Mouse (Mus musculus) CH12.LX (cell line): ENCODE data around the gene Pou2f3. TPM values are rescaled to one million over a fixed set of nuclear protein-coding genes. Genes with fewer than 3 reads are reported as not detected.
A peak's percentile ranks its signal among the peaks of the same experiment; 100 is the strongest.

ENCODE experiments used
- DNase-seq: peaks from one replicate; pipeline ENCODE4 v3.0.0-alpha.2; 2013; ENCODE audit errors: extremely low read depth
- H3K27ac ChIP-seq: 2 replicates; pipeline ENCODE4 v1.5.1; 2012; ENCODE audit warnings: low read depth, mild to moderate bottlenecking, control low read depth, moderate library complexity; ENCODE audit not compliant: insufficient read depth
- H3K27me3 ChIP-seq: replicated peaks from 2 replicates; pipeline ENCODE3; 2012; ENCODE audit warnings: inconsistent platforms
- H3K36me3 ChIP-seq, 2 experiments: replicated peaks in 1 of 2; 2 replicates each; pipeline versions ENCODE3 to v1.6.1; 2012; ENCODE audit warnings: inconsistent platforms in 1 of 2, low read length in 1 of 2, mild to moderate bottlenecking in 1 of 2, mixed read lengths in 1 of 2, moderate library complexity in 1 of 2; ENCODE audit not compliant: control insufficient read depth in 1 of 2, insufficient read depth in 1 of 2
- H3K4me1 ChIP-seq, 2 experiments: 2 replicates each; pipeline ENCODE4 v1.6.1; 2012; ENCODE audit warnings: inconsistent platforms in 1 of 2, moderate library complexity in 1 of 2; ENCODE audit not compliant: insufficient read depth in 2 of 2, control insufficient read depth in 1 of 2
- H3K4me2 ChIP-seq: 2 replicates; pipeline ENCODE4 v1.6.1; 2012; ENCODE audit warnings: low read depth, mild to moderate bottlenecking, control low read depth; ENCODE audit not compliant: poor library complexity, insufficient read depth, severe bottlenecking
- H3K4me3 ChIP-seq, 3 experiments: fragments of 150-350 bp in 1 of 3; sonication (generic) in 1 of 3; replicated peaks in 1 of 3; 2 replicates each; pipeline versions ENCODE3 to v1.5.1; 2011 to 2012; ENCODE audit warnings: low read depth in 2 of 3, low read length in 2 of 3, mild to moderate bottlenecking in 2 of 3, moderate library complexity in 2 of 3, control low read depth in 1 of 3, improper control_type of control experiment in 1 of 3, inconsistent platforms in 1 of 3, mixed read lengths in 1 of 3; ENCODE audit not compliant: poor library complexity in 1 of 3
- H3K79me2 ChIP-seq: replicated peaks from 2 replicates; pipeline ENCODE4 v1.6.1; 2012; ENCODE audit warnings: mild to moderate bottlenecking, moderate library complexity; ENCODE audit not compliant: control insufficient read depth, poor library complexity, insufficient read depth, severe bottlenecking; ENCODE audit errors: extremely low read depth
- H3K9ac ChIP-seq: 2 replicates; pipeline ENCODE4 v1.6.1; 2012; ENCODE audit warnings: low read depth, mild to moderate bottlenecking, control low read depth, moderate library complexity; ENCODE audit not compliant: insufficient read depth
- H3K9me3 ChIP-seq: replicated peaks from 2 replicates; pipeline ENCODE3; 2012; ENCODE audit warnings: low read length, inconsistent platforms, mixed read lengths
- E2F4 ChIP-seq: IDR thresholded peaks from 2 replicates; pipeline ENCODE4 v1.6.1; 2011; ENCODE audit warnings: low read depth, low read length, improper control_type of control experiment; ENCODE audit not compliant: insufficient replicate concordance
- ELF1 ChIP-seq: IDR thresholded peaks from 2 replicates; pipeline ENCODE4 v1.6.1; 2014; ENCODE audit warnings: low read depth, mild to moderate bottlenecking, inconsistent platforms, low read length, improper control_type of control experiment
- EP300 ChIP-seq: IDR thresholded peaks from 2 replicates; pipeline ENCODE4 v1.6.1; 2011; ENCODE audit warnings: low read length, improper control_type of control experiment
- GABPA ChIP-seq: IDR thresholded peaks from 2 replicates; pipeline ENCODE4 v1.6.1; 2012; ENCODE audit warnings: low read depth, low read length, improper control_type of control experiment, inconsistent platforms; ENCODE audit not compliant: insufficient replicate concordance
- HCFC1 ChIP-seq: IDR thresholded peaks from 2 replicates; pipeline ENCODE4 v1.6.1; 2012; ENCODE audit warnings: low read depth, mild to moderate bottlenecking, inconsistent platforms, low read length, improper control_type of control experiment
- IRF4 ChIP-seq: IDR thresholded peaks from 2 replicates; pipeline ENCODE4 v1.6.1; 2014; ENCODE audit warnings: low read depth, mild to moderate bottlenecking, inconsistent platforms, low read length, improper control_type of control experiment
- KAT2A ChIP-seq: IDR thresholded peaks from 2 replicates; pipeline ENCODE4 v1.6.1; 2012; ENCODE audit warnings: low read length, improper control_type of control experiment, inconsistent platforms; ENCODE audit not compliant: insufficient replicate concordance
- MAZ ChIP-seq: IDR thresholded peaks from 2 replicates; pipeline ENCODE4 v1.6.1; 2012; ENCODE audit warnings: low read depth, mild to moderate bottlenecking, inconsistent platforms, low read length, improper control_type of control experiment, moderate library complexity
- MYC ChIP-seq: IDR thresholded peaks from 2 replicates; pipeline ENCODE4 v1.6.1; 2011; ENCODE audit warnings: low read depth, mild to moderate bottlenecking, improper control_type of control experiment, low read length
- POLR2A ChIP-seq: IDR thresholded peaks from 2 replicates; pipeline ENCODE4 v1.6.1; 2011; ENCODE audit warnings: low read depth, mild to moderate bottlenecking, improper control_type of control experiment, low read length
- POLR2AphosphoS2 ChIP-seq: IDR thresholded peaks from 2 replicates; pipeline ENCODE4 v1.6.1; 2011; ENCODE audit warnings: low read depth, low read length, improper control_type of control experiment
- RAD21 ChIP-seq: IDR thresholded peaks from 2 replicates; pipeline ENCODE4 v1.6.1; 2011; ENCODE audit warnings: low read depth, mild to moderate bottlenecking, low read length, improper control_type of control experiment, moderate library complexity
- RCOR1 ChIP-seq: conservative IDR thresholded peaks from 2 replicates; pipeline ENCODE4 v1.6.1; 2012; ENCODE audit warnings: low read depth, mild to moderate bottlenecking, inconsistent platforms, low read length, improper control_type of control experiment
- SMC3 ChIP-seq: IDR thresholded peaks from 2 replicates; pipeline ENCODE4 v1.6.1; 2011; ENCODE audit warnings: low read depth, low read length, improper control_type of control experiment
- USF2 ChIP-seq: conservative IDR thresholded peaks from 2 replicates; pipeline ENCODE4 v1.6.1; 2011; ENCODE audit warnings: low read depth, low read length, improper control_type of control experiment
- ZC3H11A ChIP-seq: IDR thresholded peaks from 2 replicates; pipeline ENCODE4 v1.6.1; 2012; ENCODE audit warnings: low read depth, mild to moderate bottlenecking, inconsistent platforms, low read length, improper control_type of control experiment
- ZMIZ1 ChIP-seq: IDR thresholded peaks from 2 replicates; pipeline ENCODE4 v1.6.1; 2012; ENCODE audit warnings: low read depth, mild to moderate bottlenecking, inconsistent platforms, low read length, improper control_type of control experiment
- dilution Hi-C: fragments of 300-500 bp; cut with MboI; formaldehyde crosslinking; loops from 2 replicates; pipeline ENCODE4 v1.14.3; 2020; ENCODE audit warnings: low sequenced_read_pairs; ENCODE audit not compliant: extremely low pct_unique_long_range_greater_than_20kb, extremely low pct_ligation_motif_present
- in situ Hi-C: fragments of 300-500 bp; cut with MboI; formaldehyde crosslinking; loops from 3 replicates; pipeline ENCODE4 v1.14.3; 2019; ENCODE audit warnings: low sequenced_read_pairs, low pct_ligation_motif_present, low pct_unique_long_range_greater_than_20kb, mixed read lengths
- polyA plus RNA-seq: library from polyadenylated mRNA; unstranded; fragments of >175 nt; gene quantifications from 2 replicates; pipeline ENCODE4 v1.2.1, GENCODE M21; 2012; ENCODE audit warnings: low read depth; ENCODE audit not compliant: insufficient read length
- total RNA-seq, 2 experiments: library from RNA; depleted of rRNA; stranded (reverse); fragments of 300-350 nt in 1 of 2; fragments of >200 nt in 1 of 2; gene quantifications; 2 replicates each; pipeline ENCODE4 v1.2.3; 2012 to 2014

The Pou2f3 gene
- total and polyA plus RNA-seq, 3 experiments: 0.21 to 0.49 TPM; not detected in 1

- no peak for TF ChIP-seq USF2
- TF ChIP-seq MAZ: 0 out of 2 replicates have a peak, but pooled peaks have one; percentile 42
- peak; percentile 68 for TF ChIP-seq HCFC1
- TF ChIP-seq MYC: no peak
- TF ChIP-seq ELF1: peak; percentile 40; the same call in 1 of the 2 replicates
- TF ChIP-seq KAT2A: no peak
Observed at GRCm38 (mm10) chr9:43116134-43116996, 93.8 kb downstream of the Pou2f3 start, which contains the start of gene Tmem136 (continued).

GRCm38 (mm10) chr9:43115431-43116133 lies 94.6 kb downstream of the Pou2f3 start:
- Histone ChIP-seq H3K27ac (no peak overlapping the region), H3K4me1 (0 out of 4 replicates have a peak, but pooled peaks cover 0 to 2% of the 10 kb centered on the region in 2 experiments), H3K79me2 (no peaks in the 10 kb centered on the region), H3K9ac (peak overlapping the region; percentile 91), H3K36me3 (peaks cover 0 to 9% of the 10 kb centered on the region in 2 experiments), H3K4me3 (peak overlapping the region in 2 of 3 experiments; percentile 52 to 89), H3K9me3 (no peaks in the 10 kb centered on the region), H3K4me2 (peak overlapping the region; percentile 94), H3K27me3 (no peaks in the 10 kb centered on the region)
- TF ChIP-seq RCOR1 (no peak), GABPA (no peak), KAT2A (no peak), POLR2A (no peak), E2F4 (no peak), ZC3H11A (no peak), ZMIZ1 (no peak), POLR2AphosphoS2 (no peak), SMC3 (no peak), MYC (no peak), IRF4 (no peak), EP300 (no peak), ELF1 (no peak), RAD21 (no peak)
- no peak for DNase-seq
- dilution Hi-C loops: no loop called here
- in situ Hi-C loops: no loop called here
